Mouse (Mus musculus): Measurements from ENCODE around the gene Ncor2. TPM values are rescaled to one million over a fixed set of nuclear protein-coding genes. Genes with fewer than 3 reads are reported as not detected.

Gene Ncor2
- total RNA-seq, 1 experiment = 19.9 TPM

GRCm38 (mm10) chr5:124996816-124997215, 182.2 kb downstream of the Ncor2 start:
- Histone ChIP-seq H3K9me3 (ENCODE audit: control insufficient read depth, insufficient read depth, low read depth, low read length) (no peaks in the 10 kb centered on the region), H3K4me3 (ENCODE audit: insufficient read depth in 1 of 2, low read depth in 1 of 2, low read length in 2 of 2, poor library complexity in 1 of 2, severe bottlenecking in 1 of 2) (no peak overlapping the region), H3K4me1 (ENCODE audit: control insufficient read depth in 2 of 2, insufficient read depth in 2 of 2, low read length in 2 of 2, poor library complexity in 1 of 2) (0 out of 4 replicates have a peak, but pooled peaks cover 0 to 2% of the 10 kb centered on the region in 2 experiments), H3K27ac (ENCODE audit: insufficient read depth, low read depth, low read length, poor library complexity, severe bottlenecking) (no peak overlapping the region), H3K36me3 (ENCODE audit: control insufficient read depth, insufficient read depth, low read length, poor library complexity, severe bottlenecking) (no peaks in the 10 kb centered on the region), H3K9ac (ENCODE audit: insufficient read depth, low read depth, low read length, poor library complexity, severe bottlenecking) (no peak overlapping the region)
- in situ Hi-C loops (cut with MboI; ENCODE audit: low sequenced_read_pairs in 2 of 2, unreplicated experiment in 2 of 2) = no loop called here
- TF ChIP-seq ZC3H11A (IDR thresholded peaks at IDR 0.05; ENCODE audit: borderline replicate concordance, low read depth, low read length) = no peak
- no peak for TF ChIP-seq CHD2 (IDR thresholded peaks at IDR 0.05; ENCODE audit: low read depth, low read length)
- no peak for TF ChIP-seq HCFC1 (IDR thresholded peaks at IDR 0.05; ENCODE audit: borderline replicate concordance, insufficient read depth, low read length)
- no peak for TF ChIP-seq ZNF384 (IDR thresholded peaks at IDR 0.05; ENCODE audit: low read depth, low read length)
- no peak for TF ChIP-seq MAFK (IDR thresholded peaks at IDR 0.05; ENCODE audit: insufficient read depth, low read depth, low read length)
- DNase-seq (ENCODE audit: low read depth, low spot score) = no peak

GRCm38 (mm10) chr5:124992891-124993290, 186.1 kb downstream of the Ncor2 start:
- H3K36me3 ChIP-seq (ENCODE audit: control insufficient read depth, insufficient read depth, low read length, poor library complexity, severe bottlenecking) = no peaks in the 10 kb centered on the region
- H3K9me3 ChIP-seq (ENCODE audit: control insufficient read depth, insufficient read depth, low read depth, low read length) = no peaks in the 10 kb centered on the region
- H3K4me1 ChIP-seq (ENCODE audit: control insufficient read depth in 2 of 2, insufficient read depth in 2 of 2, low read length in 2 of 2, poor library complexity in 1 of 2) = 0 out of 4 replicates have a peak, but pooled peaks cover 0 to 2% of the 10 kb centered on the region in 2 experiments
- no peak overlapping the region for H3K4me3 ChIP-seq (ENCODE audit: insufficient read depth in 1 of 2, low read depth in 1 of 2, low read length in 2 of 2, poor library complexity in 1 of 2, severe bottlenecking in 1 of 2)
- in situ Hi-C loops (cut with MboI; ENCODE audit: low sequenced_read_pairs in 2 of 2, unreplicated experiment in 2 of 2) = no loop called here
- no peak overlapping the region for H3K27ac ChIP-seq (ENCODE audit: insufficient read depth, low read depth, low read length, poor library complexity, severe bottlenecking)
- no peak overlapping the region for H3K9ac ChIP-seq (ENCODE audit: insufficient read depth, low read depth, low read length, poor library complexity, severe bottlenecking)
- no peak for DNase-seq (ENCODE audit: low read depth, low spot score)
- TF ChIP-seq MAFK (IDR thresholded peaks at IDR 0.05; ENCODE audit: insufficient read depth, low read depth, low read length) = no peak
- TF ChIP-seq CHD2 (IDR thresholded peaks at IDR 0.05; ENCODE audit: low read depth, low read length) = no peak
- no peak for TF ChIP-seq ZC3H11A (IDR thresholded peaks at IDR 0.05; ENCODE audit: borderline replicate concordance, low read depth, low read length)
- no peak; the same call in 1 of the 2 replicates for TF ChIP-seq ZNF384 (IDR thresholded peaks at IDR 0.05; ENCODE audit: low read depth, low read length)
- TF ChIP-seq HCFC1 (IDR thresholded peaks at IDR 0.05; ENCODE audit: borderline replicate concordance, insufficient read depth, low read length) = no peak

GRCm38 (mm10) chr5:124992323-124992722, 186.7 kb downstream of the Ncor2 start:
- Histone ChIP-seq H3K4me1 (ENCODE audit: control insufficient read depth in 2 of 2, insufficient read depth in 2 of 2, low read length in 2 of 2, poor library complexity in 1 of 2) (0 out of 4 replicates have a peak, but pooled peaks cover 0 to 2% of the 10 kb centered on the region in 2 experiments), H3K9ac (ENCODE audit: insufficient read depth, low read depth, low read length, poor library complexity, severe bottlenecking) (no peak overlapping the region), H3K4me3 (ENCODE audit: insufficient read depth in 1 of 2, low read depth in 1 of 2, low read length in 2 of 2, poor library complexity in 1 of 2, severe bottlenecking in 1 of 2) (no peak overlapping the region), H3K9me3 (ENCODE audit: control insufficient read depth, insufficient read depth, low read depth, low read length) (no peaks in the 10 kb centered on the region), H3K36me3 (ENCODE audit: control insufficient read depth, insufficient read depth, low read length, poor library complexity, severe bottlenecking) (no peaks in the 10 kb centered on the region), H3K27ac (ENCODE audit: insufficient read depth, low read depth, low read length, poor library complexity, severe bottlenecking) (no peak overlapping the region)
- no peak for DNase-seq (ENCODE audit: low read depth, low spot score)
- TF ChIP-seq ZNF384 (IDR thresholded peaks at IDR 0.05; ENCODE audit: low read depth, low read length) = no peak
- TF ChIP-seq HCFC1 (IDR thresholded peaks at IDR 0.05; ENCODE audit: borderline replicate concordance, insufficient read depth, low read length) = no peak
- no peak for TF ChIP-seq MAFK (IDR thresholded peaks at IDR 0.05; ENCODE audit: insufficient read depth, low read depth, low read length)
- no peak for TF ChIP-seq ZC3H11A (IDR thresholded peaks at IDR 0.05; ENCODE audit: borderline replicate concordance, low read depth, low read length)
- TF ChIP-seq CHD2 (IDR thresholded peaks at IDR 0.05; ENCODE audit: low read depth, low read length) = no peak
- in situ Hi-C loops (cut with MboI; ENCODE audit: low sequenced_read_pairs in 2 of 2, unreplicated experiment in 2 of 2) = no loop called here

GRCm38 (mm10) chr5:124989724-124990123, 189.3 kb downstream of the Ncor2 start:
- Histone ChIP-seq H3K4me3 (ENCODE audit: insufficient read depth in 1 of 2, low read depth in 1 of 2, low read length in 2 of 2, poor library complexity in 1 of 2, severe bottlenecking in 1 of 2) (no peak overlapping the region), H3K9ac (ENCODE audit: insufficient read depth, low read depth, low read length, poor library complexity, severe bottlenecking) (no peak overlapping the region), H3K9me3 (ENCODE audit: control insufficient read depth, insufficient read depth, low read depth, low read length) (no peaks in the 10 kb centered on the region), H3K27ac (ENCODE audit: insufficient read depth, low read depth, low read length, poor library complexity, severe bottlenecking) (no peak overlapping the region), H3K36me3 (ENCODE audit: control insufficient read depth, insufficient read depth, low read length, poor library complexity, severe bottlenecking) (no peaks in the 10 kb centered on the region), H3K4me1 (ENCODE audit: control insufficient read depth in 2 of 2, insufficient read depth in 2 of 2, low read length in 2 of 2, poor library complexity in 1 of 2) (0 out of 4 replicates have a peak, but pooled peaks cover 0 to 2% of the 10 kb centered on the region in 2 experiments)
- TF ChIP-seq ZNF384 (IDR thresholded peaks at IDR 0.05; ENCODE audit: low read depth, low read length) (no peak), ZC3H11A (IDR thresholded peaks at IDR 0.05; ENCODE audit: borderline replicate concordance, low read depth, low read length) (no peak), CHD2 (IDR thresholded peaks at IDR 0.05; ENCODE audit: low read depth, low read length) (no peak), HCFC1 (IDR thresholded peaks at IDR 0.05; ENCODE audit: borderline replicate concordance, insufficient read depth, low read length) (no peak), MAFK (IDR thresholded peaks at IDR 0.05; ENCODE audit: insufficient read depth, low read depth, low read length) (no peak)
- DNase-seq (ENCODE audit: low read depth, low spot score) = no peak
- in situ Hi-C loops (cut with MboI; ENCODE audit: low sequenced_read_pairs in 2 of 2, unreplicated experiment in 2 of 2) = no loop called here
